Mouse (Mus musculus): ENCODE measurements at regions not wholly inside any gene's neighbourhood (a gene's known extent, or its start where the extent isn't known, plus 50 kb on each side); places are given as distances from the start of the nearest gene placed in this dataset.
A peak's percentile ranks its signal among the peaks of the same experiment; 100 is the strongest.

DNA sequence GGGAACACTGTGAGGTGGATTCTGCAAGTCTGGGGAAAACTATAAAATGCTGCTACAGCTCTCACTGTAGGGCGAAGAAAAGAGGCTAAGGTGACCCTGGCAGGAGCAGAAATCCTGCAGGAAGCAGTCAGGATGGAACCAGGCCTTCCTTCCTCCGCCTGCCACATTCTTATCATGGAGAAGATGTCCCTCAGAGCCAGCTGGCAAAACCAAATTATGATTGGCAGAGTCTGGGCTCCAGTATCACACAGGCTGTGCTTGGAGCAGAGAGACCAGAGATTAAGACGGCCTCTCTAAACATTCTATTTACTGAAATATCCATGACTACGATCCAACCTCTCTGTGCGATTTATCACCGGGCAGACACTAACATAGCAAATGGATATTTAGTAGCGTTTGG lies 92.2 kb upstream of the Max start:
- Histone ChIP-seq H3K4me1 (ENCODE audit: insufficient read depth, low read length) (no peaks in the 10 kb centered on the region), H3K27ac (no peak overlapping the region), H3K4me2 (ENCODE audit: low read depth, low read length) (no peak overlapping the region), H3K36me3 (ENCODE audit: insufficient read depth, low read length) (no peaks in the 10 kb centered on the region), H3K9me3 (ENCODE audit: low read length) (no peaks in the 10 kb centered on the region), H3K4me3 (ENCODE audit: low read length) (no peak overlapping the region), H3K9ac (replicated peaks; ENCODE audit: low read length) (no peak overlapping the region), H3K27me3 (ENCODE audit: insufficient read depth, low read length) (no peaks in the 10 kb centered on the region)
- DNase-seq (ENCODE audit: low spot score) (no peak), ATAC-seq (no peak)
- no peak for TF ChIP-seq CTCF (IDR thresholded peaks at IDR 0.05; ENCODE audit: low read depth)
- WGBS, result 81% methylated on average over 7 of the region's 7 CpGs

DNA sequence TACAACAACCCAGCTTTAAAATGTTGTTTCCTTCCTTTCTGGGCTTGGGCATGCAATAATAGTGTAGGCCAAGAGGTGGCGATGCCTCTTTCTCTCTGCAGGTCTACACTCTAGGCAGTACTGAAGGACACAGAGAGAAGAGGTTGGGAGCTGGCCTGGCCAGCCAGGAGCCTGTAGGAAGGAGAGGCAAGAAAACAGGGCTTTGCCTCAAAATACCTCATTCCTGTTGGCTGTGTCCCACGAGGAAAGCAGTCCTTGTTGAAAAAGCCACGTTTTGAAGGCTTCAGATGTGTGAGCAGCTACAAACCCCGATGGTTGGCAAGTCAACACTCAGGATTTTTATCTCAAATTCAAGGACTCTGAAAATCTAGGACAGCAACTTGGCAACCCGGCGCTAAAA lies 90.9 kb upstream of the Max start:
- H3K27ac ChIP-seq, result no peak overlapping the region
- H3K36me3 ChIP-seq (ENCODE audit: insufficient read depth, low read length), result no peaks in the 10 kb centered on the region
- 61% methylated on average over 6 of the region's 6 CpGs for WGBS
- TF ChIP-seq CTCF (IDR thresholded peaks at IDR 0.05; ENCODE audit: low read depth), result peak; percentile 61
- H3K4me1 ChIP-seq (ENCODE audit: insufficient read depth, low read length), result no peaks in the 10 kb centered on the region
- no peak overlapping the region for H3K9ac ChIP-seq (replicated peaks; ENCODE audit: low read length)
- H3K4me2 ChIP-seq (ENCODE audit: low read depth, low read length), result no peak overlapping the region
- DNase-seq (ENCODE audit: low spot score) (peak; percentile 51), ATAC-seq (peak; percentile 45; the same call in 1 of the 2 replicates)
- no peaks in the 10 kb centered on the region for H3K27me3 ChIP-seq (ENCODE audit: insufficient read depth, low read length)
- no peak overlapping the region for H3K4me3 ChIP-seq (ENCODE audit: low read length)
- no peaks in the 10 kb centered on the region for H3K9me3 ChIP-seq (ENCODE audit: low read length)

DNA sequence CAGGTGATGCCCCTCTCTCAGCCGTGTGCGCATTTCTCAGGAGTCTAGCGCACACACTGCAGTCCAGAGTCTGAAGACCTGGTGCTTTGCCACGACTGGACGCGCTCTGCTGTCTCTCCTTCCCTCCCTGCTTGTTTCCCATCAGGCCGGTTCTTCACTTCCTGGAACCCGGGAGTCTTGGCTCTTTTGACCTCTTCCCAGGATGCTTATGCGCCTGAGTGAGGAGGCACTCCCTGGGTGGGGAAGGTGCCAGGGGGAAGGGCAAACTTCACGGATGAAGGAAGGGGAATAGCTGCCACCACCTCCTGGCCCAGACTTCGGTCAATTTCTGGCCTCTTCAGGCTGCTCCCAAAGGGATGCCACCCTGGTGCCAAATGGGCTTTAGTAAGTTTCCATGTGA lies 86.4 kb upstream of the Max start:
- Histone ChIP-seq H3K4me3 (ENCODE audit: low read length) (no peak overlapping the region), H3K4me1 (ENCODE audit: insufficient read depth, low read length) (no peaks in the 10 kb centered on the region), H3K9ac (replicated peaks; ENCODE audit: low read length) (no peak overlapping the region), H3K27ac (no peak overlapping the region), H3K4me2 (ENCODE audit: low read depth, low read length) (no peak overlapping the region), H3K36me3 (ENCODE audit: insufficient read depth, low read length) (no peaks in the 10 kb centered on the region), H3K9me3 (ENCODE audit: low read length) (no peaks in the 10 kb centered on the region), H3K27me3 (ENCODE audit: insufficient read depth, low read length) (no peaks in the 10 kb centered on the region)
- no peak for DNase-seq (ENCODE audit: low spot score)
- ATAC-seq, result no peak
- 44% methylated on average over 11 of the region's 11 CpGs for WGBS
- TF ChIP-seq CTCF (IDR thresholded peaks at IDR 0.05; ENCODE audit: low read depth), result no peak

DNA sequence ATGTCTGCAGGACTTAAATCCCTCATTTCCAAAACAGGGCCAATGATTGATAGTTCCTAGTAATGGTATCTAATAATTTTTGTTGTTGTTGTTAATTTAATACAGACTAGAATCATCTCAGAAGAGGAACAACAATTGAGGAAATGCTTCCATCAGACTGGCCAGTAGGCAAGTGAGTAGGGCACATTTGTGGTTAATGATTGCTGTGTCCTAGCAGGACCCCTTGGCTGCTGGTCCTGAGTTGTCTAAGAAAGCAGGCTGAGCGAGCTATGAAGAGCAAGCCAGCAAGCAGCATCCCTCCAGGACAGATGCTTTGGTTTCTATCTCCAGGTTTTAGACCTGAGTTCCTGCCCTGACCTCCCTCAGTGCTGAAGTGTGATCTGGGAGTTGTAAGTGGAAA lies 85.3 kb upstream of the Max start:
- Histone ChIP-seq H3K36me3 (ENCODE audit: insufficient read depth, low read length) (no peaks in the 10 kb centered on the region), H3K9ac (replicated peaks; ENCODE audit: low read length) (no peak overlapping the region), H3K9me3 (ENCODE audit: low read length) (no peaks in the 10 kb centered on the region), H3K4me2 (ENCODE audit: low read depth, low read length) (no peak overlapping the region), H3K27ac (no peak overlapping the region), H3K27me3 (ENCODE audit: insufficient read depth, low read length) (no peaks in the 10 kb centered on the region), H3K4me3 (ENCODE audit: low read length) (no peak overlapping the region), H3K4me1 (ENCODE audit: insufficient read depth, low read length) (no peaks in the 10 kb centered on the region)
- no peak for TF ChIP-seq CTCF (IDR thresholded peaks at IDR 0.05; ENCODE audit: low read depth)
- ATAC-seq (no peak), DNase-seq (ENCODE audit: low spot score) (no peak)
- WGBS, result 87% methylated on average over 1 of the region's 1 CpGs

DNA sequence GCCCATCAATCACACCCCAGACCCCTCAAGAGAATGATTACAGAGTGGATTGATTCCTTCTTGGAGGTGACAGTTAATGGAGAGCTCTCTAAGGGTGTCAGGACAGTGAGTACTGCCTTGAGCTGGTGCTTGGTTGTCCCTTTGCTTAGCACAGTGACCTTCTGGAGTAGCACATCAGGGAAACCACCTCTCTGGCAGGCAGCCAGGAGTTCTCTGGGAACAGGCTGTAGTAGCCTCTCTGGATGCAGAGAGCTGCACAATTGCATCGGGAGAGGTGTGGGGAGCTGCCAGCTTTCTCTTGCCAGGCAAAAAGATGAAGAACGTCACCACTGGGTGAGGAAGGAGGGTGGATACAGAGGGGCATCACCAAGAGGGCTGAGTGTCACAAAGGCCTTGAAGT lies 84.0 kb upstream of the Max start:
- H3K27me3 ChIP-seq (ENCODE audit: insufficient read depth, low read length), result no peaks in the 10 kb centered on the region
- no peak for TF ChIP-seq CTCF (IDR thresholded peaks at IDR 0.05; ENCODE audit: low read depth)
- ATAC-seq, result no peak; the same call in 1 of the 2 replicates
- no peaks in the 10 kb centered on the region for H3K4me1 ChIP-seq (ENCODE audit: insufficient read depth, low read length)
- H3K4me3 ChIP-seq (ENCODE audit: low read length), result no peak overlapping the region
- no peaks in the 10 kb centered on the region for H3K36me3 ChIP-seq (ENCODE audit: insufficient read depth, low read length)
- whole genome bisulfite sequencing, result 32% methylated on average over 2 of the region's 2 CpGs
- no peak overlapping the region for H3K4me2 ChIP-seq (ENCODE audit: low read depth, low read length)
- no peak overlapping the region for H3K9ac ChIP-seq (replicated peaks; ENCODE audit: low read length)
- DNase-seq (ENCODE audit: low spot score), result peak; percentile 66
- H3K27ac ChIP-seq, result no peak overlapping the region
- H3K9me3 ChIP-seq (ENCODE audit: low read length), result no peaks in the 10 kb centered on the region

DNA sequence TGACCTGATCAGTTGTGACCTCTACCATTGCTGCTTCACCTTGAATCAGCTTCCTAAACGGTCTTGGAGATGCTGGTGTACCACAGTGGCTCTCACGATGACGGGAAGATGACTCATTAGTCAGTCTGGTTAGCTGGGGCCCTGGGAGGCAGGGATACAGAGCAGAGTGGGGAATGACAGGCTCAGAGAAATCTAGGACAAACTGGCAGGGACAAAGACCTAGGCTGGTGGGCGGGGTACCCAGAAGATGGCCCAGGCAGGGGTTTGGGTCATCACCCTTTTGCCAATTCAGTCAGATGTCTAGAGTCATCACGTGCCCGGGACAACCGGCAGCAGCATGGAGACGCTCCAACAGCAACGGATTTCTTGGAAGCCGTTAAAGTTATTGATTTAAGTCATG lies 83.4 kb upstream of the Max start:
- Histone ChIP-seq H3K4me3 (ENCODE audit: low read length) (no peak overlapping the region), H3K36me3 (ENCODE audit: insufficient read depth, low read length) (no peaks in the 10 kb centered on the region), H3K4me2 (ENCODE audit: low read depth, low read length) (no peak overlapping the region), H3K27ac (no peak overlapping the region), H3K4me1 (ENCODE audit: insufficient read depth, low read length) (no peaks in the 10 kb centered on the region), H3K9ac (replicated peaks; ENCODE audit: low read length) (no peak overlapping the region), H3K27me3 (ENCODE audit: insufficient read depth, low read length) (no peaks in the 10 kb centered on the region), H3K9me3 (ENCODE audit: low read length) (no peaks in the 10 kb centered on the region)
- ATAC-seq (no peak), DNase-seq (ENCODE audit: low spot score) (no peak)
- WGBS, result 80% methylated on average over 10 of the region's 10 CpGs
- TF ChIP-seq CTCF (IDR thresholded peaks at IDR 0.05; ENCODE audit: low read depth), result no peak

DNA sequence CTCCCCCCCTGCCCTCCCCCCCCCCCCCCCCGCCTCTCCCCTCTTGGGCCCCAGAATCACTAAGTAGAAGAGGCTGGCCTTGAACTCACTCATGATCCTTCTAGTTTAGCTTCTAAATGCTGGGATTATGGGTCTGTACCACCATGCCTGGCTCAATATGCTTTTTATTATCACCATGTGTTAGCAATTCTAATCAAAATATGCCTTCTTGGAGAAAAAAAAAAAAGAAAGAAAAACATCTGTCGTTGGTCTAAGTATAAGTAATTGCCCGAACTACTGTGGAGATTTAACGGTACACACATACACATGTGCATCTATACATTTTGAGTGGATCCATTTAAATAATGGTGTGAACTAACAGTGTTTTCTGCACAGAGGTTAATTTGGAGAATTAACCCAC lies 80.4 kb upstream of the Max start:
- no peak for TF ChIP-seq CTCF (IDR thresholded peaks at IDR 0.05; ENCODE audit: low read depth)
- no peak for DNase-seq (ENCODE audit: low spot score)
- WGBS, result 72% methylated on average over 3 of the region's 4 CpGs
- H3K27ac ChIP-seq, result no peak overlapping the region
- H3K4me1 ChIP-seq (ENCODE audit: insufficient read depth, low read length), result no peaks in the 10 kb centered on the region; the same call in 1 of the 2 replicates
- ATAC-seq, result no peak
- H3K27me3 ChIP-seq (ENCODE audit: insufficient read depth, low read length), result no peaks in the 10 kb centered on the region
- no peak overlapping the region for H3K4me2 ChIP-seq (ENCODE audit: low read depth, low read length)
- no peak overlapping the region for H3K9ac ChIP-seq (replicated peaks; ENCODE audit: low read length)
- no peaks in the 10 kb centered on the region for H3K36me3 ChIP-seq (ENCODE audit: insufficient read depth, low read length)
- H3K4me3 ChIP-seq (ENCODE audit: low read length), result no peak overlapping the region
- H3K9me3 ChIP-seq (ENCODE audit: low read length), result no peaks in the 10 kb centered on the region

Measured in hindbrain, postnatal 0 days (tissue).